Mouse (Mus musculus): Measurements from ENCODE around the gene Anapc2. TPM values are rescaled to one million over a fixed set of nuclear protein-coding genes. Genes with fewer than 3 reads are reported as not detected.

Anapc2 gene
- total and polyA plus RNA-seq, 2 experiments from 2014 or later, result 46.7 to 105 TPM

DNA sequence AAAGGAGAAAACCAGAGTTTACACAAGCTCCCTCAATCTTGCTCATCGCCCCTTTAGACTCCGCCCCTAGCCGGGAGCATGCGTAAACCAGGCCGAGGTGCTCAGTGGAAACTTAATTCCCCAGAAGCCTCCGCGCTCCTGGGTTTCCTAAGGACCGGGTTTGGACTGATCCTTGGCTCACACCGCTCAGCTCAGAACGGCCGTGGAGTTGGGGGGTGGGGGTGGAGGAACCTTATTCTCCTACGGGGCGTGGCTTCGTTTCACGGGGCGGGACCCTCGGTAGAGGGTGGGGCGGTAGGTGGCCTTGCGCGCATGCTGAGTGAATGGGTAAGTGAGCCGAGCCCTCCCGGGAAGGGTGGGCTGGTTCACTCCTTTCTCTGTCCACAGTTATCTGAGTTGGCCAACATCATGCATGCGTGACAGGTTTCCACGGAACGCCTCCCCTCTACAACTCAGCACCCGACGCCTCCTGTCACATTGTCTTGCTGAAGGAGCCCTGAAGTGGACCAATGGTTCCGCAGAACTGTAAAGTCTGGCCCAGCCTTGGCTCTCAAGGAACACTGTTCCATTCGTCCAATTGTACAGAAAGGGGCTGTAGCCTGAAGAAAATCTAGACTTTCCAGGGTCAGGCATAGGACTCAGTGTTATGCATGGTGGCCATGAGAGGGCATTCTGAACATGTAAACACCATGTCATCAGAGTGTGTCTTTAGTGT lies 31.4 kb upstream of the Anapc2 start:
- Histone ChIP-seq H3K36me3 (ENCODE audit: insufficient read depth, low read length) (peaks cover 5% of the 10 kb centered on the region; the same call in 1 of the 2 replicates), H3K9me3 (ENCODE audit: low read length) (no peaks in the 10 kb centered on the region), H3K9ac (replicated peaks; ENCODE audit: low read length) (peak overlapping the region; percentile 73; the same call in 1 of the 2 replicates), H3K4me3 (ENCODE audit: low read length) (peak overlapping the region; percentile 56), H3K4me2 (ENCODE audit: low read depth, low read length) (peak overlapping the region; percentile 88), H3K4me1 (ENCODE audit: insufficient read depth, low read length) (peaks cover 12% of the 10 kb centered on the region), H3K27me3 (ENCODE audit: insufficient read depth, low read length) (no peaks in the 10 kb centered on the region), H3K27ac (peak overlapping the region; percentile 80)
- DNase-seq (ENCODE audit: low spot score), result peak; percentile 87
- TF ChIP-seq CTCF (IDR thresholded peaks at IDR 0.05; ENCODE audit: low read depth), result no peak; the same call in 1 of the 2 replicates
- WGBS, result under 1% methylated on average over 29 of the region's 29 CpGs
- peak; percentile 73 for ATAC-seq

DNA sequence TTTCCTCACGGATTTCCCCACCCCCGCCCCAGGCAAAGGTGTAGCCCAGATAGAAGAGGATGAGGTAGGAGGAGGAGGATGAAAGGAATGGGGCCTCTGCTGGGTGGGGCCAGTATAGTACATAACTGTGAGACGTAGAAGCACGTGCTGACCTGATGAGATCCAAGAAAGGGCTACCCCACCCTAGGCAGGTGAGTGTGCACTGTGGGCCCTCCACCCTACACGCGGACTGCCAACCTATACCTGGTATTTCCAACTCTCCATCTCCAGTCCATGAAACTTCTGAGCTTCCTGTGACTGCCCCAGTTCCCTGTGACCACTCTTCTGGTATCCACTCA lies 30.9 kb upstream of the Anapc2 start:
- Histone ChIP-seq H3K4me1 (ENCODE audit: insufficient read depth, low read length) (peaks cover 12% of the 10 kb centered on the region), H3K4me2 (ENCODE audit: low read depth, low read length) (peak overlapping the region; percentile 88), H3K27me3 (ENCODE audit: insufficient read depth, low read length) (no peaks in the 10 kb centered on the region), H3K27ac (peak overlapping the region; percentile 80; the same call in 1 of the 2 replicates), H3K9me3 (ENCODE audit: low read length) (no peaks in the 10 kb centered on the region), H3K4me3 (ENCODE audit: low read length) (peak overlapping the region; percentile 56), H3K36me3 (ENCODE audit: insufficient read depth, low read length) (peaks cover 5% of the 10 kb centered on the region; the same call in 1 of the 2 replicates), H3K9ac (replicated peaks; ENCODE audit: low read length) (peak overlapping the region; percentile 73; the same call in 1 of the 2 replicates)
- WGBS, result 13% methylated on average over 6 of the region's 6 CpGs
- ATAC-seq (peak; percentile 43), DNase-seq (ENCODE audit: low spot score) (no peak)
- TF ChIP-seq CTCF (IDR thresholded peaks at IDR 0.05; ENCODE audit: low read depth), result no peak

DNA sequence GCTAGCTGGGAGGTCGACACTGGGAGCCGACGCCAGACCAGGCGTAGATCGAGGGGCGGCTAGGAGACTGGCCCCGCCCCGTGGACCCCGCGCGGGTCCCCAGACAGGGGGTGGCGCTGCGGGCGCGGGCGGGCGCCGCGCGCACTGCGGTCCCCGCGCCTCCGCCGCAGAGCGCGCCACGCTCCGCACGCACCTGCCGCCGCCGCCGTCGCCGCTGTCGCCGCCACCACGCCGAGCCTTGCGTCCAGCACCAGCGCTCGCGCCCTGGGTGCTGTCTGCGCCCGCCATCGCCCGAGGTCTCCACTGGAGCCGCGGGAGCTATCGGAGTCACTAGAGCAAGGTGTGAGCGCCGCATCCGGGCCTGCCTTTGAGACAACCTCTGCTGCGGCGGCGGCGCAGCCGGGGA lies 30.2 kb upstream of the Anapc2 start, which contains the start of the genes Rnf208 and Cysrt1:
Gene Rnf208, plus strand, starts transcription at position 155 of the 406 bp plus-strand sequence.
Gene Cysrt1, minus strand, starts transcription at position 352 of the 406 bp plus-strand sequence.
- Histone ChIP-seq H3K27me3 (ENCODE audit: insufficient read depth, low read length) (no peaks in the 10 kb centered on the region), H3K36me3 (ENCODE audit: insufficient read depth, low read length) (peaks cover 5% of the 10 kb centered on the region; the same call in 1 of the 2 replicates), H3K27ac (peak within 1 kb of the TSS; percentile 80), H3K9ac (replicated peaks; ENCODE audit: low read length) (peak within 1 kb of the TSS; percentile 73), H3K4me3 (ENCODE audit: low read length) (peak within 1 kb of the TSS; percentile 56), H3K4me2 (ENCODE audit: low read depth, low read length) (peak within 1 kb of the TSS; percentile 88), H3K4me1 (ENCODE audit: insufficient read depth, low read length) (peaks cover 12% of the 10 kb centered on the region), H3K9me3 (ENCODE audit: low read length) (no peaks in the 10 kb centered on the region)
- DNase-seq (ENCODE audit: low spot score), result peak; percentile 77
- peak; percentile 63 for ATAC-seq
- TF ChIP-seq CTCF (IDR thresholded peaks at IDR 0.05; ENCODE audit: low read depth), result no peak
- 0% methylated on average over 38 of the region's 59 CpGs for WGBS

DNA sequence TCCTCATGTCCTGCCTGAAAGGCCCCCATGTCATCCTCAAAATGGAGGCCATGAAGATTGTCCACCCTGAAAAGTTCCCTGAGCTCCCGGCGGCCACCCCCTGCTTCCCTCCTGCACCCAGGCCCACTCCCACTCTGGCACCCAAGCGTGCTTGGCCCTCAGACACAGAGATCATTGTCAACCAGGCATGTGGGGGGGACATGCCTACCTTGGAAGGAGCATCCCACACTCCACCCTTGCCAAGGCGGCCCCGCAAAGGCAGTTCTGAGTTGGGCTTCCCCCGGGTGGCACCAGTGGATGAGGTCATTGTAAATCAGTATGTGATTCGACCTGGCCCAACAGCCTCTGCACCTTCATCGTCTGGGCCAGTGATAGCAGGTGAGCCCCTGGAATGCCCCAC lies 28.9 kb upstream of the Anapc2 start:
- no peak for TF ChIP-seq CTCF (IDR thresholded peaks at IDR 0.05; ENCODE audit: low read depth)
- H3K27me3 ChIP-seq (ENCODE audit: insufficient read depth, low read length), result no peaks in the 10 kb centered on the region
- ATAC-seq (no peak), DNase-seq (ENCODE audit: low spot score) (no peak)
- H3K4me2 ChIP-seq (ENCODE audit: low read depth, low read length), result peak overlapping the region; percentile 88
- no peak overlapping the region for H3K27ac ChIP-seq
- no peaks in the 10 kb centered on the region for H3K9me3 ChIP-seq (ENCODE audit: low read length)
- WGBS, result 78% methylated on average over 8 of the region's 8 CpGs
- H3K9ac ChIP-seq (replicated peaks; ENCODE audit: low read length), result peak overlapping the region; percentile 73; the same call in 1 of the 2 replicates
- H3K4me1 ChIP-seq (ENCODE audit: insufficient read depth, low read length), result peaks cover 12% of the 10 kb centered on the region
- peaks cover 5% of the 10 kb centered on the region; the same call in 1 of the 2 replicates for H3K36me3 ChIP-seq (ENCODE audit: insufficient read depth, low read length)
- peak overlapping the region; percentile 56 for H3K4me3 ChIP-seq (ENCODE audit: low read length)

DNA sequence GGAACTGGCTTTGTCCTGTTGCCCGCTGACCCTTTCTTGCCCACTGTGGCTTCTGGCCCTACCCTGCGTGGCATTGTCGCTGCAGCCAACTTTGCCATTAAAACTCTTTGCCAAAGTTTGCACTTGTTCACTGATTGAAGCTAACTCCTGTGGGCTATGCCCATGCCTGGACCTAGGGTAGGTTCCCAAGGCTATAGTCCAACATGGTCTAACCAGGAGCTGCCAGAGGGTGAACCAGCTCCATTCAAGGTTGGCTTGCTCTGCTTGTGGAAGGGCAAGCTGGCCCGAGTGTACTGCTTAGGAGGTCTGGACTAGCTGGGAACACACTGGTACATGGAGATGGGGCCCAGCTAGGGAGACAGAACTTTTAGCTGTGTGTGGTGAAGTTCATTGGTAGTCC lies 28.1 kb upstream of the Anapc2 start:
- ATAC-seq (no peak), DNase-seq (ENCODE audit: low spot score) (no peak)
- Histone ChIP-seq H3K27ac (no peak overlapping the region), H3K9ac (replicated peaks; ENCODE audit: low read length) (no peak overlapping the region), H3K27me3 (ENCODE audit: insufficient read depth, low read length) (no peaks in the 10 kb centered on the region), H3K4me3 (ENCODE audit: low read length) (no peak overlapping the region), H3K9me3 (ENCODE audit: low read length) (no peaks in the 10 kb centered on the region), H3K4me2 (ENCODE audit: low read depth, low read length) (no peak overlapping the region), H3K4me1 (ENCODE audit: insufficient read depth, low read length) (peaks cover 12% of the 10 kb centered on the region), H3K36me3 (ENCODE audit: insufficient read depth, low read length) (peaks cover 5% of the 10 kb centered on the region; the same call in 1 of the 2 replicates)
- TF ChIP-seq CTCF (IDR thresholded peaks at IDR 0.05; ENCODE audit: low read depth), result no peak
- 91% methylated on average over 4 of the region's 4 CpGs for WGBS

DNA sequence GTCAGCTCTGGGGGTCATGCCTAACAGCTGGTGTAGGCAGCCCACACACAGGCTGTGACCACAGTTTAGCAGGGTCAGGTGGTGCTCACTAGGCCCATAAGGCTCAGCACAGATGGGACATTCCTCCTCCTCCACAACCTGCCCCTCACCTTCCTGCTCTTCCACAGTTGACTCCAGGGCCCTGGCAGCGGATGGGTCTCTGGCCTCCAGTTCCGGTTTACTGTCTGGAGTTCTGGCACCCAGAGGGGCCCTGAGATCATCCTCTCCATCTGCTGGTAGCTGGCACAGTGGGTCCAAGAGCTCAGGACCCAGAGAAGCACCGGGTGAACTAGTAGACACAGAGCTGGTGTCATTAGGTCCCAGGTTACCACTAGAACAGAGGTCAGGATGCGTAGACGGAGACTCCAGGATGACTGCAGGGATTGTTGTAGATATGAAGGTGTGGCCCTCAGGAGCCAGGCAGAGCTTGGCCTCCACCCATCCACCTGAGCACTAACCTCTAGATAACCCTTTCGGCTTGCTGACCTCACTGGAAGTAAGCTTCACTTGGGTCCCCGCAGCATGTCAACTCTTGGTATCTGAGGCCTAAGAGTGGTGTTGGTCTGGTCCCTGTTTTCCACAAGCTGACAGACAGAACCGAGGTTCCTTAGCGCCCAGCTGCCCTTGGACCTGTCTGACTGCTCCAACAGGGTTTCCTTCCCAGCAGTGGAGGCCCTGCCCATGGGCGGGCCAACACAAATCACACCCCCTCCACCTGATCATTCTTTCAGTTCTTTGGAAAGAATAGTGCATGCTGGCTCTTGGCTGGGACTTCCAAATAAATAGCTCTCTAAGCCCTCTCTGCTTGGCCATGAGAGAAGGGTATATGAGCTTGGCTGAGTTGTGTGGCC lies 25.9 kb upstream of the Anapc2 start, which contains the start of gene AL732309.1:
Gene AL732309.1, minus strand, starts transcription at position 681 of the 890 bp plus-strand sequence.
- WGBS, result 92% methylated on average over 10 of the region's 10 CpGs

More for the DNA sequence above, 25.9 kb upstream of the Anapc2 start, which contains the start of gene AL732309.1:
- Histone ChIP-seq H3K4me3 (ENCODE audit: low read length) (no peak within 1 kb of the TSS), H3K4me1 (ENCODE audit: insufficient read depth, low read length) (peaks cover 7% of the 10 kb centered on the region), H3K27me3 (ENCODE audit: insufficient read depth, low read length) (no peaks in the 10 kb centered on the region), H3K27ac (no peak within 1 kb of the TSS), H3K4me2 (ENCODE audit: low read depth, low read length) (no peak within 1 kb of the TSS), H3K9ac (replicated peaks; ENCODE audit: low read length) (no peak within 1 kb of the TSS), H3K36me3 (ENCODE audit: insufficient read depth, low read length) (peaks cover 13% of the 10 kb centered on the region; the same call in 1 of the 2 replicates), H3K9me3 (ENCODE audit: low read length) (no peaks in the 10 kb centered on the region)
- ATAC-seq, result no peak
- no peak for TF ChIP-seq CTCF (IDR thresholded peaks at IDR 0.05; ENCODE audit: low read depth)
- DNase-seq (ENCODE audit: low spot score), result no peak
